Mouse (Mus musculus): ENCODE results near the gene Slc46a1. TPM values are rescaled to one million over a fixed set of nuclear protein-coding genes. Genes with fewer than 3 reads are reported as not detected.
A peak's percentile ranks its signal among the peaks of the same experiment; 100 is the strongest.

Slc46a1 gene
- total and polyA plus RNA-seq, 3 experiments, result 4.4 to 6.1 (median 6.0) TPM

DNA sequence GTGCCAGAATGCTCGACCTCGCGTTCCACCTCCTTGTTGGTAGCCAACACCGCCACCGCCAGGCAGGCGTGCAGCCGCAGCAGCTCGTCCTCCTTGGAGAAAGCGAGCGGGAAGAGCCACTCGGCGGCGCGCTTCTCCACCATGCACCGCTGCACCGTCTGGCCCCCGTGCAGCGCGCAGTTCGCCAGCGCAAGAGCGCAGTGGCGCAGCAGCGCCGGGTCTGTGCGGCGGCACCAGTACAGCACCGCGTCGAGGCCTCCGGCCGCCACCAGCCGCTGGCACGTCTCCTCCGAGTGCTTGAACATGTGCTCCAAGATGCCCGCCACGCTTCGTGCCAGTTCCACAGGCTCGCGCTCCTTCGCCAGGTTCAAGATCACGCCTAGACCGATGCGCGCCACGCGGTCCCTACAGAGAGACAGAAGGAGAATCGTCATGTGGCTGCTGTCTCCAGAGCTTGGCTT lies 25.3 kb downstream of the Slc46a1 start:
- no peak for TF ChIP-seq RCOR1 (conservative IDR thresholded peaks at IDR 0.05; ENCODE audit: low read depth, low read length)
- TF ChIP-seq POLR2AphosphoS2 (IDR thresholded peaks at IDR 0.05; ENCODE audit: low read depth, low read length), result no peak
- TF ChIP-seq ZNF384 (IDR thresholded peaks at IDR 0.05; ENCODE audit: low read depth, low read length), result no peak
- no peak for TF ChIP-seq SMC3 (IDR thresholded peaks at IDR 0.05; ENCODE audit: low read depth, low read length)
- no peak for TF ChIP-seq PAX5 (IDR thresholded peaks at IDR 0.05; ENCODE audit: low read length)

DNA sequence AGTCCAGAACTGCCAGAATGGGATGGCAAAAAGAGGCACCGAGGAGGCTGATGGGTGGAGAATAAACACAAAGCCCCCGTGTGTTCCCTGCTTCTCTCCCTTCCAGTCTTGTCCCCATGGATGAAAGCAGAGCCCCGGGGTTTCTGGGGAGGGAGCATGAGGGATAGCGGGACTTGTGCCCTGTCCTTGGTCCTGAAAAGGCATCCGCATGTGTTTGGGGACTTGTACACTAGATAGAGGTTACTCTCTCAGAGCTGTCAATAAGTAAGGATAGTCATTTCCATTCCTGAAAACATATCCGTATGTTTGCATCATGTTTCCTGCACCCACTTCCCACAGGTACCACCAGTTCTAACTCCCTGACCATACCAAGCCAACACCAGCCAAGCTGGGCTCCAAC lies 30.4 kb downstream of the Slc46a1 start:
- H3K4me2 ChIP-seq (ENCODE audit: insufficient read depth, low read depth, poor library complexity, severe bottlenecking), result no peak overlapping the region
- DNase-seq (ENCODE audit: extremely low read depth), result no peak
- H3K36me3 ChIP-seq (replicated peaks in 1 of 2; ENCODE audit: control insufficient read depth in 1 of 2, insufficient read depth in 1 of 2, low read length in 1 of 2), result no peaks in the 10 kb centered on the region
- no peak overlapping the region for H3K9ac ChIP-seq (ENCODE audit: insufficient read depth, low read depth)
- TF ChIP-seq MAX (IDR thresholded peaks at IDR 0.05; ENCODE audit: low read length), result 0 out of 2 replicates have a peak, but pooled peaks have one; percentile 26
- TF ChIP-seq JUND (conservative IDR thresholded peaks at IDR 0.05; ENCODE audit: low read depth, low read length), result no peak
- no peak for TF ChIP-seq CHD1 (IDR thresholded peaks at IDR 0.05; ENCODE audit: low read depth, low read length)
- no peak for TF ChIP-seq HCFC1 (IDR thresholded peaks at IDR 0.05; ENCODE audit: low read depth, low read length)
- peak; percentile 77 for TF ChIP-seq SIN3A (IDR thresholded peaks at IDR 0.05; ENCODE audit: low read length)
- peak; percentile 87; the same call in 1 of the 2 replicates for TF ChIP-seq MXI1 (IDR thresholded peaks at IDR 0.05; ENCODE audit: low read depth, low read length)
- TF ChIP-seq MAZ (IDR thresholded peaks at IDR 0.05; ENCODE audit: low read depth, low read length), result no peak
- no peak for TF ChIP-seq UBTF (IDR thresholded peaks at IDR 0.05; ENCODE audit: low read depth, low read length)
- TF ChIP-seq SMC3 (IDR thresholded peaks at IDR 0.05; ENCODE audit: low read depth, low read length), result no peak
- no peak for TF ChIP-seq ETS1 (conservative IDR thresholded peaks at IDR 0.05; ENCODE audit: low read depth, low read length)
- TF ChIP-seq CTCF (conservative IDR thresholded peaks at IDR 0.05 in 1 of 2, IDR thresholded peaks at IDR 0.05 in 1 of 2; ENCODE audit: low read depth in 2 of 2, low read length in 2 of 2), result no peak
- TF ChIP-seq RAD21 (IDR thresholded peaks at IDR 0.05; ENCODE audit: low read depth, low read length), result no peak
- no peak for TF ChIP-seq PAX5 (IDR thresholded peaks at IDR 0.05; ENCODE audit: low read length)
- no peak for TF ChIP-seq KAT2A (IDR thresholded peaks at IDR 0.05; ENCODE audit: insufficient replicate concordance, low read length)
- TF ChIP-seq POLR2AphosphoS2 (IDR thresholded peaks at IDR 0.05; ENCODE audit: low read depth, low read length), result no peak
- no peak for TF ChIP-seq RCOR1 (conservative IDR thresholded peaks at IDR 0.05; ENCODE audit: low read depth, low read length)
- TF ChIP-seq JUN (IDR thresholded peaks at IDR 0.05; ENCODE audit: insufficient read depth, low read depth, low read length), result no peak
- no peak for TF ChIP-seq EP300 (IDR thresholded peaks at IDR 0.05; ENCODE audit: low read length)
- no peak for TF ChIP-seq MAFK (IDR thresholded peaks at IDR 0.05; ENCODE audit: insufficient replicate concordance, low read length)
- TF ChIP-seq USF2 (conservative IDR thresholded peaks at IDR 0.05; ENCODE audit: low read depth, low read length), result no peak
- no peak for TF ChIP-seq POLR2A (IDR thresholded peaks at IDR 0.05; ENCODE audit: low read depth, low read length)
- no peak for TF ChIP-seq E2F4 (IDR thresholded peaks at IDR 0.05; ENCODE audit: insufficient replicate concordance, low read depth, low read length)
- TF ChIP-seq ELF1 (IDR thresholded peaks at IDR 0.05; ENCODE audit: low read depth, low read length), result no peak
- TF ChIP-seq IRF4 (IDR thresholded peaks at IDR 0.05; ENCODE audit: low read depth, low read length), result no peak
- no peak for TF ChIP-seq NELFE (IDR thresholded peaks at IDR 0.05; ENCODE audit: low read depth, low read length)
- TF ChIP-seq NRF1 (IDR thresholded peaks at IDR 0.05; ENCODE audit: low read depth, low read length), result no peak
- TF ChIP-seq TBP (conservative IDR thresholded peaks at IDR 0.05; ENCODE audit: low read depth, low read length), result no peak
- H3K27me3 ChIP-seq (replicated peaks), result peaks cover 47% of the 10 kb centered on the region
- H3K9me3 ChIP-seq (replicated peaks; ENCODE audit: low read length), result no peaks in the 10 kb centered on the region
- no peak overlapping the region for H3K4me3 ChIP-seq (replicated peaks in 1 of 3; ENCODE audit: low read depth in 2 of 3, low read length in 2 of 3, poor library complexity in 1 of 3)
- in situ Hi-C loops (cut with MboI; ENCODE audit: low pct_ligation_motif_present, low pct_unique_long_range_greater_than_20kb, low sequenced_read_pairs), result loop anchor here (5.0 kb wide), 1 partner anchor 34 kb away; no protein-coding TSS in a partner anchor
- peaks cover 6 to 12% of the 10 kb centered on the region in 2 experiments for H3K4me1 ChIP-seq (ENCODE audit: control insufficient read depth in 1 of 2, insufficient read depth in 2 of 2)
- H3K27ac ChIP-seq (ENCODE audit: insufficient read depth, low read depth), result no peak overlapping the region
- no peaks in the 10 kb centered on the region for H3K79me2 ChIP-seq (replicated peaks; ENCODE audit: control insufficient read depth, extremely low read depth, insufficient read depth, poor library complexity, severe bottlenecking)
- dilution Hi-C loops (cut with MboI; ENCODE audit: extremely low pct_ligation_motif_present, extremely low pct_unique_long_range_greater_than_20kb, low sequenced_read_pairs), result no loop called here

More for the DNA sequence above, 25.3 kb downstream of the Slc46a1 start:
- H3K27me3 ChIP-seq (replicated peaks), result peaks cover 18% of the 10 kb centered on the region
- H3K4me3 ChIP-seq (replicated peaks in 1 of 3; ENCODE audit: low read depth in 2 of 3, low read length in 2 of 3, poor library complexity in 1 of 3), result no peak overlapping the region
- no peaks in the 10 kb centered on the region for H3K36me3 ChIP-seq (replicated peaks in 1 of 2; ENCODE audit: control insufficient read depth in 1 of 2, insufficient read depth in 1 of 2, low read length in 1 of 2)
- H3K79me2 ChIP-seq (replicated peaks; ENCODE audit: control insufficient read depth, extremely low read depth, insufficient read depth, poor library complexity, severe bottlenecking), result no peaks in the 10 kb centered on the region
- H3K4me2 ChIP-seq (ENCODE audit: insufficient read depth, low read depth, poor library complexity, severe bottlenecking), result no peak overlapping the region
- dilution Hi-C loops (cut with MboI; ENCODE audit: extremely low pct_ligation_motif_present, extremely low pct_unique_long_range_greater_than_20kb, low sequenced_read_pairs) (no loop called here), in situ Hi-C loops (cut with MboI; ENCODE audit: low pct_ligation_motif_present, low pct_unique_long_range_greater_than_20kb, low sequenced_read_pairs) (no loop called here)
- no peak overlapping the region for H3K9ac ChIP-seq (ENCODE audit: insufficient read depth, low read depth)
- H3K27ac ChIP-seq (ENCODE audit: insufficient read depth, low read depth), result no peak overlapping the region
- DNase-seq (ENCODE audit: extremely low read depth), result no peak
- peaks cover 0 to 4% of the 10 kb centered on the region in 2 experiments; a peak in 1 of 4 replicates for H3K4me1 ChIP-seq (ENCODE audit: control insufficient read depth in 1 of 2, insufficient read depth in 2 of 2)
- no peaks in the 10 kb centered on the region for H3K9me3 ChIP-seq (replicated peaks; ENCODE audit: low read length)

Measured in CH12.LX (cell line).